8 mouse cellular contexts compared by ENCODE assay signal in the genomic region with DNA sequence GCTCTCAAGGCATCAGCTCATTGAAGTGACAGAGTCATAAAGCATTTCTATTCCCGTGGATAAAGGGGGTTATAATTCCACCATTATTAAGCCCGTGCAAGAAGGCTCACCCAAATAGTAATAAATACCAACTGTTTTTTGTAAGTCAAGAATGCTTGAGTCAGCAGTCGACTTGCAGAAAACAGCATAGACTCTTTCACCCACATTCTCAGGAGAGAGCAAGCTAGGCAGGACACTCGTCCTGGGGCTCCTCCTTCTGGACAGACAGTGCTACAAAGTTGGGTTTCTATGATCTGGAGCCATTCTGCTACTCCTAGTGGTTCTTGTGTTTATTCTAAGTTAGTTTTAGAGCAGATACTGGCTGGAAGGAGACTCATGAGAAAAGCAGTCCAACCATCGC. TPM values are rescaled to one million over a fixed set of nuclear protein-coding genes. Genes with fewer than 3 reads are reported as not detected.
A peak's percentile ranks its signal among the peaks of the same experiment; 100 is the strongest.
DNase-seq lines count a peak whose midpoint lies in the region; ATAC-seq and TF ChIP-seq lines count a peak whose summit lies in the region.

No protein-coding gene starts in this region.

- no peak overlapping the region for H3K27ac ChIP-seq in gastrocnemius, adult 2 months
- H3K27ac ChIP-seq in kidney, embryonic 16.5 days (ENCODE audit: low read length): peak overlapping the region; percentile 32; the same call in 1 of the 2 replicates
- no peak overlapping the region for H3K27ac ChIP-seq in limb, embryonic 14.5 days (replicated peaks; ENCODE audit: low read depth, low read length)
- H3K27ac ChIP-seq in stomach, embryonic 16.5 days (ENCODE audit: low read length): no peak overlapping the region

- H3K9me3 ChIP-seq in kidney, embryonic 16.5 days (ENCODE audit: low read length): no peaks in the 10 kb centered on the region
- H3K9me3 ChIP-seq in limb, embryonic 14.5 days (ENCODE audit: control insufficient read depth, low read length): no peaks in the 10 kb centered on the region
- no peaks in the 10 kb centered on the region for H3K9me3 ChIP-seq in stomach, embryonic 16.5 days (replicated peaks; ENCODE audit: control insufficient read depth, low read length)

- intact Hi-C loops in gastrocnemius, adult 2 months (cut with DNase I): loop anchor here (5.0 kb wide), 1 partner anchor 47 kb away; no protein-coding TSS in a partner anchor

- no peak overlapping the region for H3K9ac ChIP-seq in kidney, embryonic 16.5 days (replicated peaks; ENCODE audit: low read length)
- no peak overlapping the region for H3K9ac ChIP-seq in limb, embryonic 14.5 days (ENCODE audit: low read depth, low read length, severe bottlenecking)
- H3K9ac ChIP-seq in stomach, embryonic 16.5 days (ENCODE audit: low read length): no peak overlapping the region

- H3K27me3 ChIP-seq in kidney, embryonic 16.5 days (ENCODE audit: insufficient read depth, low read length): no peaks in the 10 kb centered on the region
- no peaks in the 10 kb centered on the region for H3K27me3 ChIP-seq in limb, embryonic 14.5 days (ENCODE audit: control insufficient read depth, insufficient read depth, low read length)
- no peaks in the 10 kb centered on the region for H3K27me3 ChIP-seq in stomach, embryonic 16.5 days (ENCODE audit: control insufficient read depth, insufficient read depth, low read length)

- H3K4me3 ChIP-seq in gastrocnemius, adult 2 months: no peak overlapping the region
- H3K4me3 ChIP-seq in kidney, embryonic 16.5 days (ENCODE audit: low read length): no peak overlapping the region
- H3K4me3 ChIP-seq in limb, embryonic 14.5 days (replicated peaks; ENCODE audit: low read length): no peak overlapping the region
- H3K4me3 ChIP-seq in stomach, embryonic 16.5 days (replicated peaks; ENCODE audit: low read length): no peak overlapping the region

- peak; percentile 54; the same call in 1 of the 2 replicates for ATAC-seq in kidney, embryonic 16.5 days (ENCODE audit: low FRiP score, low TSS enrichment)
- ATAC-seq in limb, embryonic 14.5 days (ENCODE audit: low FRiP score, low read depth): peak; percentile 62
- ATAC-seq in stomach, embryonic 16.5 days (ENCODE audit: insufficient read depth, low FRiP score): peak; percentile 77; the same call in 1 of the 2 replicates

- 18% methylated on average over 5 of the region's 5 CpGs for WGBS in kidney, embryonic 16.5 days
- 24% methylated on average over 5 of the region's 5 CpGs for WGBS in limb, embryonic 14.5 days
- 26% methylated on average over 5 of the region's 5 CpGs for WGBS in stomach, embryonic 16.5 days

- no peaks in the 10 kb centered on the region for H3K36me3 ChIP-seq in kidney, embryonic 16.5 days (ENCODE audit: insufficient read depth, low read length)
- no peaks in the 10 kb centered on the region for H3K36me3 ChIP-seq in limb, embryonic 14.5 days (ENCODE audit: control insufficient read depth, insufficient read depth, low read length)
- no peaks in the 10 kb centered on the region for H3K36me3 ChIP-seq in stomach, embryonic 16.5 days (ENCODE audit: control insufficient read depth, insufficient read depth, low read length)

- TF ChIP-seq POLR2A in limb, embryonic 14.5 days (IDR thresholded peaks at IDR 0.05; ENCODE audit: borderline replicate concordance, extremely low read depth, insufficient read depth, insufficient read length): no peak

- peak; percentile 77 for TF ChIP-seq CTCF in gastrocnemius, adult 2 months (IDR thresholded peaks at IDR 0.05)

- DNase-seq in cerebellum, adult 9-10 months: peak; percentile 27
- no peak for DNase-seq in cerebellum, adult 11 months
- DNase-seq in adipocyte (ENCODE audit: low spot score): peak; percentile 92
- DNase-seq in gastrocnemius, adult 2 months: peak; percentile 53
- peak; percentile 84 for DNase-seq in limb, embryonic 14.5 days (ENCODE audit: low spot score)
- no peak for DNase-seq in thymus, adult 18-20 months

- no peak overlapping the region for H3K4me2 ChIP-seq in kidney, embryonic 16.5 days (replicated peaks; ENCODE audit: low read depth, low read length)
- H3K4me2 ChIP-seq in limb, embryonic 14.5 days (replicated peaks; ENCODE audit: low read depth, low read length, severe bottlenecking): no peak overlapping the region
- no peak overlapping the region for H3K4me2 ChIP-seq in stomach, embryonic 16.5 days (ENCODE audit: low read depth, low read length)

- H3K4me1 ChIP-seq in kidney, embryonic 16.5 days (ENCODE audit: insufficient read depth, low read length): peaks cover 40% of the 10 kb centered on the region
- peaks cover 32% of the 10 kb centered on the region for H3K4me1 ChIP-seq in limb, embryonic 14.5 days (ENCODE audit: control insufficient read depth, insufficient read depth, low read length)
- H3K4me1 ChIP-seq in stomach, embryonic 16.5 days (ENCODE audit: control insufficient read depth, insufficient read depth, low read length): peaks cover 11% of the 10 kb centered on the region

RNA-seq across cellular contexts. Expression of gene Cpvl, which starts 24.4 kb away (rescaled TPM):
- total RNA-seq in gastrocnemius, adult 2 months (2021): not detected
- 0.35 TPM in 2 replicates for polyA plus RNA-seq in kidney, embryonic 16.5 days (2015; fragmentation: Nextera tagmentation; extraction: Ambion mirVana)
- polyA plus RNA-seq in limb, embryonic 14.5 days (2012; rRNA removed): 0.20 and 0.23 TPM in 2 replicates
- 0.21 and 0.30 TPM in 2 replicates for polyA plus RNA-seq in limb, embryonic 14.5 days (2014; fragmentation: Nextera tagmentation; extraction: Ambion mirVana)
- 0.09 TPM in 1 of 2 replicates, not detected in the other for polyA plus RNA-seq in stomach, embryonic 16.5 days (2015; fragmentation: Nextera tagmentation; extraction: Ambion mirVana)

Comparison
In these comparisons a context has a peak if more than half of its experiments do, and no peak if none do; other contexts are left out.
1. DNase-seq: peak in cerebellum, adult 9-10 months (single experiment), adipocyte (single experiment), gastrocnemius, adult 2 months (single experiment) and limb, embryonic 14.5 days (single experiment); none in cerebellum, adult 11 months (single experiment) and thymus, adult 18-20 months (0 of 2).
2. Peak in every context shown above with its lines, with median percentiles within 50 percentile points of each other: ATAC-seq.